Mouse (Mus musculus) ES-CJ7 (cell line): ENCODE results near the gene Trim47.

Experiments used
- DNase-seq: peaks from one replicate; pipeline ENCODE4 v3.0.0; 2011; ENCODE audit warnings: low read depth, low spot score

Trim47 gene

GRCm38 (mm10) chr11:116062521-116062920, 64.5 kb downstream of the Trim47 start:
- DNase-seq, result no peak

DNA sequence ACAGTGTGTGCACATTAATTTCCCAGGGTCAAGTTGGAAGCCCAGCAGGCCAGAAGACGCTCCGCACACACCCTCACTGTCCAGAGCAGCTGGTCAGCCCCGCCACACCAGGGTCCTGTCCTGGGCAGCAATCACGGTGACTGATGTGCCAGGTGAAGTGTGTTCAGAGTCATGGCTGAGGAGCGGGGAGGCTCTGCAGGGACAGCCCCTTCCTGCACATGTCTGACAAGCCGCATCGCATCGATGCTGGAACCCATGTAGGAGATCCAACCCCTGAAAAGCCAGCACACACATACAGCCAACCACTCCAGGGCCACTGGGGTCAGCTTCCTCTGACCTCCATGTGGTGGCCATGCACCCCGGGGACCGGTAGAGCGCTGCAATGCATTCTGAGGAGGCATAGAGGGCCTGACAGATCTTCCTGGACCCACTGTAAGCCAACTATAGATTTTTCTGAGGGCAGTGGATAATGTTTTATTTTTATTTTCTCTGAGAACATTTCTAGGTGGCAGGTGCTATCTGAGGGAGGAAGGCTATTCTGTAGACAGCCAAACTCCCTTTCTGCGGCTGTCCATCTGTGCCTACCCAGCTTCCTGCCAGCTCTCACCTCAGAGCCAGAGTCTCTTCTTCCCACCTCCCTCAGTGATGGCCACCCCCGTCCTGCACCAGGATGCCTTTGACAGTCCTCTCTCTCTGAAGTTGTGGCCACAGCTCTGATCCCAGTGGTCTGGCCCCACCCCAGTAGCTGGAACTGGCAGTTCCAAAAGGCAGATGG, 65.2 kb downstream of the Trim47 start:
- DNase-seq, result no peak

- DNase-seq, result no peak
These were observed 66.4 kb downstream of the Trim47 start for GRCm38 (mm10) chr11:116060596-116060995.

- no peak for DNase-seq
These were observed 67.4 kb downstream of the Trim47 start for GRCm38 (mm10) chr11:116059691-116060025.

GRCm38 (mm10) chr11:116058868-116059690, 67.9 kb downstream of the Trim47 start:
- DNase-seq, result no peak

DNA sequence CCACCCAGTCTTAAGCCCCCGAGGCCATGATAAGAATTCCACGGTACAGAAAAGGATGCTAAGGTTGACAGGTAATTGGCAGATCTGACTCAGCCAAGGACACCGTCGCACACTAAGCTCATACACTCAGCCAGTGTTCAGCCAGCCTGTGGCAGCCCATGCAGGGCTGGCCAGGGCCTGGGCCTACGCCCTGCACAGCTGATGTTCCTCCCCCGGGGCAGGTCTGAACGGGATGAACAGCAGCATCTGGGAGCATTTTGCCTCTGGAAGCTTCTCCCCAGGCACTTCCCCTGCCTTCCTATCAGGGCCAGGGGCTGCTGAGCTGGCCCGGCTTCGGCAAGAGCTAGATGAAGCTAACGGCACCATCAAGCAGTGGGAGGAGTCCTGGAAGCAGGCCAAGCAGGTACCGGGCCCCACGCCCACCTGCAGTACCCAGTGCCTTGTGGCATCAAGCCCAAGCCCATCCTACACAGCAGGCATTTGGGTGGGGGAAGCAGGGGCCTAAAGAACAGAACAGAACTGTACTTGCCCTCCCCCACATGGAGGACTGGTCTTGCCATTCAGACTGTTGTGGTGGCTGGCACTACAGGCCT, 68.9 kb downstream of the Trim47 start:
- DNase-seq, result no peak

DNA sequence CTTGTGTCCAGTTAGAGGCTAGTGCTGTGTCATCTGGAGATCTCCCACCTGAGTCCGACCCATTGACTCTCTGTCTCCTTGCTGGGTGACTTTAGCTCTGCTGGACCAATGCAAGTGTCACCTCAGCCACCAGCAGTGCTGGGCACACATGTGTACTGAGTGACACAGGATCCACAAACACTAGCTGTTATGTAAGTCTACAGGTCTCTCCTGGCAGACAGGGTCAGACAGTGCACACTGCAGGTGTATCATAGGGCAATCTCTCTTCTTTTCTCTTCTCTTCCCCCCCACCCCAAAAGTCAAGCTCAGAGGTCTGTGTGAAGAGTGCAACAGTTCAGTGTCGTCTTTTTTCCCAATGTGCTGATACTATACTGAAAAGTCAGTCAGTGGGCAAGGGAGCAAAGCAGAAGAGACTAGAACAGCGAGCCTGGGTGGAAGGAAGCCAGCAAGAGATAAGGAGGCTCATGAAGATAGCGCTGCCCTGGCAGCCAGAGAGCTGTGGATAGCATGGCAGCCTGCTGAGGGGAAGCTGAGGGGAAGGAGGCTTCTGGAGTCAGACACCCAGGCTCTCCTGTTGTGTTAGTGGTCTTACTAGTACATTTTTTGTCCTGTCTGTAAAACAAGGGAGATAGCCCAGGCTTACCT, 69.7 kb downstream of the Trim47 start:
- DNase-seq, result no peak

DNA sequence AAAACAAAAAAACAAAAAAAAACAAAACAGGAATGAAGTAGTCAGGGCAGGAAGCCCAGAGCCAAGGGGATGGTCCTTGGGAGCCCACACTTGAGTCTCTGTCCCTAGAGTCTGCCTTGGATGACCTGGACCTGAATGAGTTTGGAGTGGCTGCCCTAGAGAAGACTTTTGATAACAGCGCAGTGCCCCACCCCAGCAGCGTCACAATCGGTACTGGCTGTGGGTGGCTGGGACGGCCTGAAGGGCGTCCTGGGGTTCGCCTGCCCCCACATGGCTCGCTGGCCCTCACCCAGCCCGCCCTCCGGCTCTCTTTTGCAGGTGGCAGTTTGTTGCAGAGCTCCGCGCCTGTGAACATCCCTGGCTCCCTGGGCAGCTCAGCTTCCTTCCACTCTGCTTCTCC, 71.1 kb downstream of the Trim47 start:
- no peak for DNase-seq
